Mouse (Mus musculus) erythroblast, embryonic 14.5 days (primary cell): ENCODE results near the gene Ube2i. TPM values are rescaled to one million over a fixed set of nuclear protein-coding genes. Genes with fewer than 3 reads are reported as not detected.

ENCODE experiments used
- H3K27me3 ChIP-seq: 2 replicates; pipeline ENCODE4 v1.6.1; 2012; ENCODE audit warnings: inconsistent platforms; ENCODE audit not compliant: control insufficient read depth
- H3K36me3 ChIP-seq: 2 replicates; pipeline ENCODE4 v1.6.1; 2012; ENCODE audit warnings: mild to moderate bottlenecking, inconsistent platforms; ENCODE audit not compliant: control insufficient read depth
- H3K4me1 ChIP-seq: 2 replicates; pipeline ENCODE4 v1.6.1; 2012; ENCODE audit warnings: inconsistent platforms; ENCODE audit not compliant: control insufficient read depth
- H3K4me3 ChIP-seq: replicated peaks from 2 replicates; pipeline ENCODE3; 2012; ENCODE audit warnings: moderate library complexity, mild to moderate bottlenecking, inconsistent platforms
- H3K9me3 ChIP-seq: 2 replicates; pipeline ENCODE4 v1.6.1; 2012; ENCODE audit warnings: low read length, inconsistent platforms, mixed read lengths; ENCODE audit not compliant: control insufficient read depth
- GATA1 ChIP-seq: IDR thresholded peaks from 2 replicates; pipeline ENCODE4 v1.6.1; 2012; ENCODE audit warnings: low read length, inconsistent platforms, mixed read lengths
- TAL1 ChIP-seq: IDR thresholded peaks from 3 replicates; pipeline ENCODE4 v1.6.1; 2012; ENCODE audit warnings: low read length, inconsistent platforms, mixed read lengths
- polyA plus RNA-seq: library from polyadenylated mRNA; stranded (reverse); fragments of >175 nt; gene quantifications from 2 replicates; pipeline ENCODE4 v1.2.3, GENCODE M21; 2012

Gene Ube2i
- polyA plus RNA-seq, 1 experiment = 26.5 TPM

- peaks cover 46% of the 10 kb centered on the region for H3K27me3 ChIP-seq
- peaks cover 31% of the 10 kb centered on the region for H3K36me3 ChIP-seq
- no peak for TF ChIP-seq TAL1
- TF ChIP-seq GATA1 = no peak
- H3K4me3 ChIP-seq = no peak overlapping the region
- peaks cover 9% of the 10 kb centered on the region for H3K4me1 ChIP-seq
- no peaks in the 10 kb centered on the region; the same call in 1 of the 2 replicates for H3K9me3 ChIP-seq
Observed at GRCm38 (mm10) chr17:25257804-25258261, 16.6 kb downstream of the Ube2i start.

- H3K36me3 ChIP-seq = peaks cover 23% of the 10 kb centered on the region
- H3K27me3 ChIP-seq = peaks cover 60% of the 10 kb centered on the region
- TF ChIP-seq TAL1 = no peak
- no peak for TF ChIP-seq GATA1
- no peak within 1 kb of the TSS for H3K4me3 ChIP-seq
- H3K9me3 ChIP-seq = no peaks in the 10 kb centered on the region; the same call in 1 of the 2 replicates
- peaks cover 9% of the 10 kb centered on the region for H3K4me1 ChIP-seq
Observed at GRCm38 (mm10) chr17:25256140-25256754, 18.2 kb downstream of the Ube2i start, which contains the start of gene Baiap3. Baiap3 (minus strand) TSS chr17:25256364.

GRCm38 (mm10) chr17:25255110-25255509 lies 19.3 kb downstream of the Ube2i start:
- Histone ChIP-seq H3K27me3 (peaks cover 69% of the 10 kb centered on the region), H3K4me1 (peaks cover 9% of the 10 kb centered on the region)
- no peak for TF ChIP-seq GATA1
- no peak for TF ChIP-seq TAL1

GRCm38 (mm10) chr17:25253760-25254159 lies 20.7 kb downstream of the Ube2i start:
- H3K9me3 ChIP-seq = no peaks in the 10 kb centered on the region; the same call in 1 of the 2 replicates
- H3K4me3 ChIP-seq = no peak overlapping the region
- peaks cover 71% of the 10 kb centered on the region for H3K27me3 ChIP-seq
- no peak for TF ChIP-seq TAL1
- no peak for TF ChIP-seq GATA1
- H3K36me3 ChIP-seq = peaks cover 3% of the 10 kb centered on the region
- peaks cover 9% of the 10 kb centered on the region for H3K4me1 ChIP-seq

More at GRCm38 (mm10) chr17:25255110-25255509, 19.3 kb downstream of the Ube2i start:
- Histone ChIP-seq H3K9me3 (no peaks in the 10 kb centered on the region; the same call in 1 of the 2 replicates), H3K36me3 (peaks cover 16% of the 10 kb centered on the region), H3K4me3 (no peak overlapping the region)

GRCm38 (mm10) chr17:25252643-25253042 lies 21.8 kb downstream of the Ube2i start:
- H3K9me3 ChIP-seq = no peaks in the 10 kb centered on the region; the same call in 1 of the 2 replicates
- no peak overlapping the region for H3K4me3 ChIP-seq
- peaks cover 13% of the 10 kb centered on the region for H3K4me1 ChIP-seq
- no peak for TF ChIP-seq GATA1
- no peak for TF ChIP-seq TAL1
- H3K36me3 ChIP-seq = no peaks in the 10 kb centered on the region
- H3K27me3 ChIP-seq = peaks cover 71% of the 10 kb centered on the region

- TF ChIP-seq TAL1 (no peak), GATA1 (no peak)
- H3K4me3 ChIP-seq = no peak overlapping the region
- H3K36me3 ChIP-seq = no peaks in the 10 kb centered on the region; the same call in 1 of the 2 replicates
- H3K9me3 ChIP-seq = no peaks in the 10 kb centered on the region; the same call in 1 of the 2 replicates
- peaks cover 50% of the 10 kb centered on the region for H3K27me3 ChIP-seq
- H3K4me1 ChIP-seq = peaks cover 4% of the 10 kb centered on the region; the same call in 1 of the 2 replicates
Observed at GRCm38 (mm10) chr17:25250181-25250835, 24.1 kb downstream of the Ube2i start.

- TF ChIP-seq TAL1 (no peak), GATA1 (no peak)
- Histone ChIP-seq H3K4me3 (no peak overlapping the region), H3K4me1 (peaks cover 6% of the 10 kb centered on the region; the same call in 1 of the 2 replicates), H3K36me3 (peaks cover 17% of the 10 kb centered on the region), H3K9me3 (no peaks in the 10 kb centered on the region), H3K27me3 (peaks cover 29% of the 10 kb centered on the region)
Observed at GRCm38 (mm10) chr17:25248033-25248750, 26.2 kb downstream of the Ube2i start.

GRCm38 (mm10) chr17:25244239-25244638 lies 30.2 kb downstream of the Ube2i start:
- H3K36me3 ChIP-seq = peaks cover 36% of the 10 kb centered on the region

More at GRCm38 (mm10) chr17:25244239-25244638, 30.2 kb downstream of the Ube2i start:
- no peak for TF ChIP-seq GATA1
- TF ChIP-seq TAL1 = no peak
- Histone ChIP-seq H3K4me1 (peaks cover 33% of the 10 kb centered on the region), H3K4me3 (no peak overlapping the region), H3K9me3 (no peaks in the 10 kb centered on the region), H3K27me3 (peaks cover 2% of the 10 kb centered on the region; the same call in 1 of the 2 replicates)
